ENCODE assay signal across 8 mouse cellular contexts in the genomic region with DNA sequence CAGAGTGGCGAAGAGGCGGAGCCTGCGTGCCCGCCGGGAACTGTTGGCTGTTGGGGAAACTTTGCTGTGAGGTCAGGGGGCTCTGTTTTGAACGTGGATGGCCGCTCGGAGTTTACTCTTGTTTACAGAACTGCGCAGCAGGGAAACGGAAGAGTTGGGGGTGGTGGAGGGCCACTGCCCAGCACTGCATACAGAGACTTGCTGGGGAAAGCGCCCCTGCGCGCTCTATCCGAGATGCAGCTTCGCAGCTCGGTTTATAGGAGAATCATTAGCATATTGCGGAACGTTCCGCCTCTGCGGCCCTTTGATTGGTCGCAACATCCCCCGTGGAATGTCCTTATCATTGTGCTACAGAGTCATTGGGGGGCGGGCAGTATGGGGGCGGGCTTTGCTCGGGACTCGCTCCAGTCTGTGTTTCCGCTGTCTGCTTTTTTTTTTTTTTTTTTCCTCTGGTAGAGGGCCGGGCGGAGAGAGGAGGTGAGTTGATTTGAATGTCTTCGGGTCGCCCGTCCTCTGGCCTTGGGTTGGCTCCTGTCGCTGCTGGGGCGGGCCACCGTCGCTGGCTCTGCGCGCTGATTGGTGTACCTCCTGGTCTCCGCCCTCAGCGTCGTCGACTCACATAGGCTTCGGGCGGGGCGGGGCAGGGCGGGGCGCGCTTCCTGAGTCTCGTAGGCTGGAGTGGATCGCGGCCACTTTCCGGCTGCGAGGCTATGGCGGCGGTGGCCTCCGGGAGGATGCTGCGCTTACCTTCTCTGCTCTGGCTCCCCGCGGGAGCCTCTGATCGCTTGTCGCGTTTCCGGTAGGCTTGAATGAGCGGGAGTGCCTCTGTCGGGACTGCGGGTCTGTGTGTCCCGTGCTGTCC. TPM values are rescaled to one million over a fixed set of nuclear protein-coding genes. Genes with fewer than 3 reads are reported as not detected.
DNase-seq lines count a peak whose midpoint lies in the region; ATAC-seq and TF ChIP-seq lines count a peak whose summit lies in the region.

No protein-coding gene starts in this region.

- H3K9ac ChIP-seq in embryonic facial prominence, embryonic 15.5 days = peak overlapping the region; percentile 95
- H3K9ac ChIP-seq in limb, embryonic 14.5 days (ENCODE audit: low read depth, low read length, severe bottlenecking) = peak overlapping the region; percentile 90
- peak overlapping the region; percentile 85 for H3K9ac ChIP-seq in midbrain, postnatal 0 days (replicated peaks; ENCODE audit: low read length, poor library complexity, severe bottlenecking)

- H3K27ac ChIP-seq in bone marrow, adult 2 months (ENCODE audit: control insufficient read depth, insufficient read depth, low read depth, low read length, poor library complexity) = peak overlapping the region; percentile 89
- peak overlapping the region; percentile 100 for H3K27ac ChIP-seq in embryonic facial prominence, embryonic 15.5 days (replicated peaks)
- H3K27ac ChIP-seq in limb, embryonic 14.5 days (replicated peaks; ENCODE audit: low read depth, low read length) = peak overlapping the region; percentile 96
- H3K27ac ChIP-seq in midbrain, postnatal 0 days (ENCODE audit: low read depth, low read length) = peak overlapping the region; percentile 81

- peak; percentile 100 for DNase-seq in 416B (ENCODE audit: low read depth)
- peak; percentile 98 for DNase-seq in heart, adult 8-10 months (ENCODE audit: low spot score)
- DNase-seq in kidney, adult 9 months = peak; percentile 99
- DNase-seq in limb, embryonic 14.5 days (ENCODE audit: low spot score) = peak; percentile 100
- DNase-seq in midbrain, postnatal 0 days (ENCODE audit: low spot score) = peak; percentile 99
- DNase-seq in spleen, postnatal 14 days (ENCODE audit: low spot score in 2 of 2) = peak; percentile 92 to 94

- peak; percentile 81 for ATAC-seq in embryonic facial prominence, embryonic 15.5 days (ENCODE audit: insufficient number of reproducible peaks, low FRiP score, low TSS enrichment, low read depth)
- peak; percentile 81 for ATAC-seq in limb, embryonic 14.5 days (ENCODE audit: low FRiP score, low read depth)
- peak; percentile 77 for ATAC-seq in midbrain, postnatal 0 days (ENCODE audit: low FRiP score)

- H3K4me3 ChIP-seq in bone marrow, adult 2 months (replicated peaks; ENCODE audit: control insufficient read depth, low read depth, low read length) = peak overlapping the region; percentile 100
- H3K4me3 ChIP-seq in embryonic facial prominence, embryonic 15.5 days (replicated peaks) = peak overlapping the region; percentile 95
- H3K4me3 ChIP-seq in limb, embryonic 14.5 days (replicated peaks; ENCODE audit: low read length) = peak overlapping the region; percentile 94
- peak overlapping the region; percentile 78 for H3K4me3 ChIP-seq in midbrain, postnatal 0 days (ENCODE audit: low read depth, low read length)

- WGBS in bone marrow, adult 2 months = under 1% methylated on average over 67 of the region's 67 CpGs
- WGBS in embryonic facial prominence, embryonic 15.5 days = under 1% methylated on average over 67 of the region's 67 CpGs
- WGBS in limb, embryonic 14.5 days = under 1% methylated on average over 61 of the region's 67 CpGs
- under 1% methylated on average over 67 of the region's 67 CpGs for whole genome bisulfite sequencing in midbrain, postnatal 0 days

- peak overlapping the region; percentile 76 for H3K4me2 ChIP-seq in embryonic facial prominence, embryonic 15.5 days (replicated peaks)
- H3K4me2 ChIP-seq in limb, embryonic 14.5 days (replicated peaks; ENCODE audit: low read depth, low read length, severe bottlenecking) = peak overlapping the region; percentile 59
- peak overlapping the region; percentile 82 for H3K4me2 ChIP-seq in midbrain, postnatal 0 days (ENCODE audit: low read depth, low read length, poor library complexity, severe bottlenecking)

- no peaks in the 10 kb centered on the region for H3K27me3 ChIP-seq in embryonic facial prominence, embryonic 15.5 days
- H3K27me3 ChIP-seq in limb, embryonic 14.5 days (ENCODE audit: control insufficient read depth, insufficient read depth, low read length) = no peaks in the 10 kb centered on the region
- no peaks in the 10 kb centered on the region for H3K27me3 ChIP-seq in midbrain, postnatal 0 days (ENCODE audit: insufficient read depth, low read length)

- H3K9me3 ChIP-seq in embryonic facial prominence, embryonic 15.5 days (replicated peaks) = no peaks in the 10 kb centered on the region
- no peaks in the 10 kb centered on the region for H3K9me3 ChIP-seq in limb, embryonic 14.5 days (ENCODE audit: control insufficient read depth, low read length)
- no peaks in the 10 kb centered on the region for H3K9me3 ChIP-seq in midbrain, postnatal 0 days (ENCODE audit: low read length)

- no peak for TF ChIP-seq CTCF in bone marrow, adult 2 months (IDR thresholded peaks at IDR 0.05; ENCODE audit: control insufficient read depth, insufficient read depth, low read length)
- no peak; the same call in 1 of the 2 replicates for TF ChIP-seq CTCF in midbrain, postnatal 0 days (IDR thresholded peaks at IDR 0.05)

- H3K36me3 ChIP-seq in embryonic facial prominence, embryonic 15.5 days = peaks cover 11% of the 10 kb centered on the region
- H3K36me3 ChIP-seq in limb, embryonic 14.5 days (ENCODE audit: control insufficient read depth, insufficient read depth, low read length) = peaks cover 13% of the 10 kb centered on the region
- peaks cover 9% of the 10 kb centered on the region for H3K36me3 ChIP-seq in midbrain, postnatal 0 days (ENCODE audit: insufficient read depth, low read length)

- H3K4me1 ChIP-seq in bone marrow, adult 2 months (ENCODE audit: control insufficient read depth, insufficient read depth, low read length) = no peaks in the 10 kb centered on the region; the same call in 1 of the 2 replicates
- peaks cover 19% of the 10 kb centered on the region for H3K4me1 ChIP-seq in embryonic facial prominence, embryonic 15.5 days
- peaks cover 7% of the 10 kb centered on the region for H3K4me1 ChIP-seq in limb, embryonic 14.5 days (ENCODE audit: control insufficient read depth, insufficient read depth, low read length)
- H3K4me1 ChIP-seq in midbrain, postnatal 0 days (ENCODE audit: insufficient read depth, low read length) = peaks cover 4% of the 10 kb centered on the region; the same call in 1 of the 2 replicates

- TF ChIP-seq POLR2A in bone marrow, adult 2 months (IDR thresholded peaks at IDR 0.05; ENCODE audit: borderline replicate concordance, control insufficient read depth, low read depth, low read length) = peak; percentile 100
- TF ChIP-seq POLR2A in limb, embryonic 14.5 days (IDR thresholded peaks at IDR 0.05; ENCODE audit: borderline replicate concordance, extremely low read depth, insufficient read depth, insufficient read length) = peak; percentile 100; the same call in 1 of the 2 replicates

RNA-seq across cellular contexts. Expression of gene Ing1, which starts 2.6 kb away (rescaled TPM):
- 26.2 and 44.7 TPM in 2 replicates for polyA plus RNA-seq in bone marrow, adult 2 months (2011; ENCODE audit: insufficient read depth, insufficient read length, low replicate concordance, missing spikeins)
- polyA plus RNA-seq in embryonic facial prominence, embryonic 15.5 days (2015; fragmentation: Nextera tagmentation; extraction: Ambion mirVana) = 36.3 and 49.5 TPM in 2 replicates
- 10 to 100 TPM; 15.9 to 24.4 (median 19.9) TPM for total RNA-seq in heart, adult 8-10 months (2022)
- polyA plus RNA-seq in limb, embryonic 14.5 days (2012; rRNA removed) = 38.5 and 63.6 TPM in 2 replicates
- 42.9 and 49.7 TPM in 2 replicates for polyA plus RNA-seq in limb, embryonic 14.5 days (2014; fragmentation: Nextera tagmentation; extraction: Ambion mirVana)
- total RNA-seq in midbrain, postnatal 0 days (2014; rRNA removed) = 17.8 and 20.7 TPM in 2 replicates
- polyA plus RNA-seq in midbrain, postnatal 0 days (2015; fragmentation: Nextera tagmentation; extraction: Ambion mirVana) = 36.2 and 39.0 TPM in 2 replicates

RNA-seq across cellular contexts. Expression of gene Cars2, which starts 7.4 kb away (rescaled TPM):
- polyA plus RNA-seq in bone marrow, adult 2 months (2011; ENCODE audit: insufficient read depth, insufficient read length, low replicate concordance, missing spikeins) = 22.0 and 32.7 TPM in 2 replicates
- 28.7 and 31.4 TPM in 2 replicates for polyA plus RNA-seq in embryonic facial prominence, embryonic 15.5 days (2015; fragmentation: Nextera tagmentation; extraction: Ambion mirVana)
- total RNA-seq in heart, adult 8-10 months (2022) = 10 to 100 TPM; 50.7 to 55.7 (median 53.7) TPM
- 66.7 and 77.4 TPM in 2 replicates for polyA plus RNA-seq in limb, embryonic 14.5 days (2012; rRNA removed)
- polyA plus RNA-seq in limb, embryonic 14.5 days (2014; fragmentation: Nextera tagmentation; extraction: Ambion mirVana) = 26.4 and 27.5 TPM in 2 replicates
- 35.5 and 39.3 TPM in 2 replicates for total RNA-seq in midbrain, postnatal 0 days (2014; rRNA removed)
- polyA plus RNA-seq in midbrain, postnatal 0 days (2015; fragmentation: Nextera tagmentation; extraction: Ambion mirVana) = 19.5 and 20.1 TPM in 2 replicates

Comparison
In these comparisons a context has a peak if more than half of its experiments do, and no peak if none do; other contexts are left out.
1. Peak in every context shown above with its lines: DNase-seq, ATAC-seq, H3K4me3 ChIP-seq and H3K27ac ChIP-seq.